Mouse (Mus musculus) heart, embryonic 12.5 days (tissue): ENCODE measurements around the gene Jam2. TPM values are rescaled to one million over a fixed set of nuclear protein-coding genes. Genes with fewer than 3 reads are reported as not detected.
A peak's percentile ranks its signal among the peaks of the same experiment; 100 is the strongest.

ENCODE experiments used
- ATAC-seq: fragments of 200-750 bp; cut with Nextera tagmentation; 2 replicates; pipeline ENCODE4 v1.8.0; 2017; ENCODE audit warnings: moderate TSS enrichment, moderate library complexity; ENCODE audit not compliant: insufficient number of reproducible peaks, low FRiP score
- H3K27ac ChIP-seq: fragments of 300-500 bp; sonication (generic); 2 replicates; pipeline ENCODE4 v1.5.1; 2016; ENCODE audit warnings: mild to moderate bottlenecking, moderate library complexity; ENCODE audit not compliant: poor library complexity, severe bottlenecking
- H3K27me3 ChIP-seq: fragments of 300-500 bp; sonication (generic); replicated peaks from 2 replicates; pipeline ENCODE4 v1.6.1; 2016; ENCODE audit warnings: mild to moderate bottlenecking, moderate library complexity
- H3K36me3 ChIP-seq: fragments of 300-500 bp; sonication (generic); 2 replicates; pipeline ENCODE4 v1.6.1; 2016; ENCODE audit warnings: mild to moderate bottlenecking, moderate library complexity
- H3K4me1 ChIP-seq: fragments of 300-500 bp; sonication (generic); replicated peaks from 2 replicates; pipeline ENCODE4 v1.6.1; 2016; ENCODE audit warnings: mild to moderate bottlenecking
- H3K4me2 ChIP-seq: fragments of 300-500 bp; sonication (generic); 2 replicates; pipeline ENCODE4 v1.6.1; 2016; ENCODE audit warnings: mild to moderate bottlenecking, moderate library complexity
- H3K4me3 ChIP-seq: fragments of 300-500 bp; sonication (generic); 2 replicates; pipeline ENCODE4 v1.5.1; 2016; ENCODE audit warnings: mild to moderate bottlenecking
- H3K9ac ChIP-seq: fragments of 300-500 bp; sonication (generic); 2 replicates; pipeline ENCODE4 v1.6.1; 2016; ENCODE audit warnings: mild to moderate bottlenecking, moderate library complexity
- H3K9me3 ChIP-seq: fragments of 300-500 bp; sonication (generic); replicated peaks from 2 replicates; pipeline ENCODE4 v1.6.1; 2016; ENCODE audit warnings: mild to moderate bottlenecking, moderate library complexity
- WGBS: fragments of 180-500 bp; shearing (Covaris S2); methylation state at CpG from one replicate; pipeline ENCODE4 v1.1.7; 2016; 5-methylcytosine and 5-hydroxymethylcytosine counted together
- polyA plus RNA-seq: library from polyadenylated mRNA; unstranded; fragments of >200 nt; fragmentation: Nextera tagmentation; extraction: Ambion mirVana; gene quantifications from 2 replicates; pipeline ENCODE4 v1.2.1, GENCODE M21; 2016

The Jam2 gene
- polyA plus RNA-seq, 1 experiment from 2014 or later = 8.3 TPM

DNA sequence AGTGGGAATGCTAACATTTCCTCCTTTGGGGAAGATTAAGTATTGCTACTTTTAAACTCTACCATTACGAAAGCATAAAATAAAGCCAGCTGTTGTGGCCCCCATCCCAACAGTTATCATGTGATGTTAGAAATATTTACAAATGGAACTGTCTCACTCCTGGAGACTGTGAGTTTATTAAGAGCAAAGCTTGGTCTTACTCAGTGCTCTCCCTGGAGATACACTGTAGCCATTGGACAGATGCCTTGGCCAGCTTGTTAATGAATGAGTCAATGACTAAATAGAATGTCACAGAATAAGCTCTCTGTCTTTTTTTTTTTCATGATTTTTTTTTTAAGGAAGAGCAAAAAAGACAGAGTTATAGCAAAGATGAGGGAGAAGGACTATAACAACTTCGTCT, 2.5 kb upstream of the Jam2 start:
- H3K36me3 ChIP-seq = no peaks in the 10 kb centered on the region
- no peak overlapping the region for H3K4me3 ChIP-seq
- no peaks in the 10 kb centered on the region for H3K27me3 ChIP-seq
- ATAC-seq = no peak
- H3K4me2 ChIP-seq = no peak overlapping the region
- no peak overlapping the region for H3K27ac ChIP-seq
- no peaks in the 10 kb centered on the region for H3K4me1 ChIP-seq
- H3K9me3 ChIP-seq = no peaks in the 10 kb centered on the region
- no peak overlapping the region for H3K9ac ChIP-seq
- WGBS = 82% methylated on average over 2 of the region's 2 CpGs

GRCm38 (mm10) chr16:84772496-84773267, 1.2 kb upstream of the Jam2 start:
- Histone ChIP-seq H3K27me3 (no peaks in the 10 kb centered on the region), H3K4me1 (no peaks in the 10 kb centered on the region), H3K4me3 (peak overlapping the region; percentile 69; the same call in 1 of the 2 replicates), H3K36me3 (no peaks in the 10 kb centered on the region), H3K27ac (no peak overlapping the region), H3K9ac (no peak overlapping the region), H3K4me2 (peak overlapping the region; percentile 92), H3K9me3 (no peaks in the 10 kb centered on the region)
- no peak for ATAC-seq
- WGBS = 26% methylated on average over 8 of the region's 8 CpGs

GRCm38 (mm10) chr16:84773268-84773861, 558 bp upstream of the Jam2 start:
- WGBS = 4% methylated on average over 15 of the region's 15 CpGs
- Histone ChIP-seq H3K36me3 (no peaks in the 10 kb centered on the region), H3K4me1 (no peaks in the 10 kb centered on the region), H3K4me2 (peak overlapping the region; percentile 92), H3K9ac (peak overlapping the region; percentile 69), H3K27ac (no peak overlapping the region), H3K4me3 (peak overlapping the region; percentile 69), H3K27me3 (no peaks in the 10 kb centered on the region), H3K9me3 (no peaks in the 10 kb centered on the region)
- peak; percentile 4; the same call in 1 of the 2 replicates for ATAC-seq

DNA sequence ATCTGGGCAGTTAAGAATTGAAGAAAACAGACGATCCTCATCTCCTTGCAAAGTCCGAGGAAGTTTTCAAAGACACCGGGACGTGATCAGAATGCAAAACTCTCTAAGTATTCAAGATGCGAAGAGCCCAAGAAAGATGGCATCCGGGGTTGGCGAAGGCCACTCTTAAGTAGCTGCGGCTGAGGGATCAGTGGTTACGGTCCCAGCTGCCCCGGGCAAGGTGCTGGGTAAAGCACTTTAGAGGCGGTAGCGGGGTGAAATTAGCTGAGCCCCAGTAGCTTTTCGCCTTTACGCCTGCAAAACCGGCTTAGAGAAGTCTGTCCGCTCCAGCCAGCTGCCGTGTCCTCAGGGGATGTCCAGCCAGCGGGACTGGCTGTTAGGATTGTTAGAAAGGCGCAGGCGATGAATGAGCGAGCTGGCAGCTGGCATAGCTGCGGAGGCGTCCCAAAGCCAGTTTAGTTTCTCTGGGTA, 873 bp downstream of the Jam2 start:
- Histone ChIP-seq H3K9ac (peak overlapping the region; percentile 69), H3K4me3 (peak overlapping the region; percentile 69), H3K27me3 (no peaks in the 10 kb centered on the region), H3K36me3 (no peaks in the 10 kb centered on the region), H3K4me2 (peak overlapping the region; percentile 92), H3K9me3 (peaks cover 7% of the 10 kb centered on the region), H3K27ac (no peak overlapping the region), H3K4me1 (no peaks in the 10 kb centered on the region)
- no peak for ATAC-seq
- WGBS = under 1% methylated on average over 23 of the region's 23 CpGs

GRCm38 (mm10) chr16:84775356-84775755, 1.4 kb downstream of the Jam2 start:
- 35% methylated on average over 11 of the region's 11 CpGs for WGBS
- Histone ChIP-seq H3K4me2 (peak overlapping the region; percentile 92; the same call in 1 of the 2 replicates), H3K27me3 (no peaks in the 10 kb centered on the region), H3K36me3 (no peaks in the 10 kb centered on the region), H3K4me1 (no peaks in the 10 kb centered on the region), H3K4me3 (peak overlapping the region; percentile 69), H3K27ac (no peak overlapping the region), H3K9me3 (peaks cover 10% of the 10 kb centered on the region), H3K9ac (no peak overlapping the region)
- no peak for ATAC-seq

DNA sequence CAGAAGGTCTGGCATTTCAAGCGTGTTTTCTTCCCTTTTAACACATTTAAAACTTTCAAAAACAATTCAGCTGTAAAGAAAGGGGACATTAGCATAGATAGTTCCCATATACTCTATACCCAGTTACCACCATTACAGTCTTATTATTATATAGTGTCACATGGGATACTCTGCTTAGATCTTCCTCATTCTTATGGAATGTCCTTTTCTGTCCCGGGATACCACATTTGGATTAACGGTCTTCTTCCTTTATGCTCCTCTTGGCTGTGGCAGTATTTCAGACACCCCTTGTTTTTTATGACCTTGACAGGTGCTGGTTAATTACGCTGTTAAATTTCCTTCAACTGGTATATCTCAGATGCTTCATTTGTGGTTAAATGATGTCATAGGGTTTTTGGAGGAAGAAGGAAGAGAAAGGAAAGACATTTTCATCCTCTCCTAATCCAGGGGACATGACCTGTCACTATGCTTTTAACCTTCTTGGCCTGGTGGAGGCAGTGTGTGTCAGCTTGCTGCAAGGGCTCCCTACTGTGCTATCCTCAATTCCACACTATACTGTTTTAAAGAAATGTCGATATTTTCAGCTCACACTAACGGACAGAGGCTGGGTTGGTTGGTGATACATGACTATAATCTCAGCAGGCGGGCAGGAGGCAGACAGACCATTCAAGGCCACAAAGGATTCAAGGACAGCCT, 2.3 kb downstream of the Jam2 start:
- Histone ChIP-seq H3K4me1 (no peaks in the 10 kb centered on the region), H3K36me3 (no peaks in the 10 kb centered on the region), H3K27ac (no peak overlapping the region), H3K4me3 (no peak overlapping the region), H3K4me2 (no peak overlapping the region; the same call in 1 of the 2 replicates), H3K27me3 (no peaks in the 10 kb centered on the region), H3K9ac (no peak overlapping the region), H3K9me3 (peaks cover 10% of the 10 kb centered on the region)
- no peak for ATAC-seq
- WGBS = 60% methylated on average over 7 of the region's 7 CpGs

- H3K27me3 ChIP-seq = no peaks in the 10 kb centered on the region
- H3K27ac ChIP-seq = no peak overlapping the region
- no peak overlapping the region for H3K4me2 ChIP-seq
- H3K36me3 ChIP-seq = no peaks in the 10 kb centered on the region
- peaks cover 10% of the 10 kb centered on the region for H3K9me3 ChIP-seq
- WGBS = 72% methylated on average over 6 of the region's 6 CpGs
- no peak for ATAC-seq
- H3K4me3 ChIP-seq = no peak overlapping the region
- H3K4me1 ChIP-seq = no peaks in the 10 kb centered on the region
- no peak overlapping the region for H3K9ac ChIP-seq
These were observed 4.5 kb downstream of the Jam2 start for GRCm38 (mm10) chr16:84778431-84778830.

DNA sequence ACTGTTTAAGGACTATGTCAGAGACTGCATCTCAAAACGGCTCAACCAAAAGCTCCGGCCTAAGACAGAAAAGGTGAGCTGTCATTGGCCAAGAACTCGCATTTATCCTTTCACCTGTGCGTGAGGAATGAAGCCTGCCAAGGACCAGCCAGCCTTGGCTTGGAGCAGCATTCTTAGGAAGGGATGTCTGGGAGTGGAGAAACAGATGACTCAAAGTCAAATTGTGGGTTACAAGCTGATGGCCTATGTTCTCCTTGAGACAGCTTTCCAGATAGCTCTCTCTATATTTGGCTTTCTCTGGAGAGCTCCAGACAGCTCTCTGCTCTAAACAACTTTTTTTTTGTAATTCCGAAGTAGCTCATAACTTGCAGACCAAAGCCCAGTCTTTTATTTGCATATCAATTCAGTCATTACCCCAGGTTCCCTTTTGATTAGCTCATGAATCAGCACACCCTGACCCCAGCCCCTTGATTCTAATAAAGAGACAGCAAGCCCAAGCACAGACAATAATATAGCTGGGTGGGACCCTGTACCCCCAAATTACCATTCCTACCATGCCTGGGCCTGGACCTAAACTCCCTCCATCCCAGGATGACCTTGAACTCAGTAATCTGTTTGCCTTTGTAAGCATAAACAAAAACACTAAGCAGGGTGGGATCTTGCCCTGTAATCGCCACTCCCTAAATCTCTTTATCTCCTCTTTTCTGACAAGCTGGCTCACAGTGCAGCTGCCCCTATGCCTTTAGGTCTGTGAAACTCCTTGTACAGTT, 5.1 kb downstream of the Jam2 start:
- Histone ChIP-seq H3K27ac (no peak overlapping the region), H3K36me3 (no peaks in the 10 kb centered on the region), H3K9ac (no peak overlapping the region), H3K9me3 (peaks cover 10% of the 10 kb centered on the region), H3K27me3 (no peaks in the 10 kb centered on the region), H3K4me2 (no peak overlapping the region), H3K4me1 (no peaks in the 10 kb centered on the region), H3K4me3 (no peak overlapping the region)
- 68% methylated on average over 6 of the region's 6 CpGs for WGBS
- ATAC-seq = no peak

DNA sequence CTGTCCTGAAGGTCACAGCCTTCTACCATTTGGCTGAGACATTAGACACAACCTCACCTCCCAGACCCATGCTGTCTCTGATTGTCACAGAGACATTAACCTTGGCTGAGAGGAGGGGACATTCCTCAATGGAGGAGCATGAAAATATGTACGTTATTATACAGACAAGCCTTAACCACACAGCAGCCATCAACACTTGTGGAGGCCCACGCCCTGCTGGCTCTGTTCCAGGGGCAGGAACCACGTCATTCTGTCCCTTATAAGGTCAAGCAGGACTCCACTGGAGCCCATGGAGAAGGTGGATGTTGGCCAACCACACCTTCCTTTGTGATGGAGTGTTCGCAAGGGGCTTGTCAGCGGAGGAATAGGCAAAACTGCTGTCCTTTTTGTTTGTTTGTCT, 5.8 kb downstream of the Jam2 start:
- Histone ChIP-seq H3K36me3 (no peaks in the 10 kb centered on the region), H3K9ac (no peak overlapping the region), H3K4me1 (no peaks in the 10 kb centered on the region), H3K27ac (no peak overlapping the region), H3K4me2 (no peak overlapping the region), H3K4me3 (no peak overlapping the region), H3K9me3 (peaks cover 10% of the 10 kb centered on the region), H3K27me3 (no peaks in the 10 kb centered on the region)
- no peak for ATAC-seq
- WGBS = 72% methylated on average over 5 of the region's 5 CpGs

DNA sequence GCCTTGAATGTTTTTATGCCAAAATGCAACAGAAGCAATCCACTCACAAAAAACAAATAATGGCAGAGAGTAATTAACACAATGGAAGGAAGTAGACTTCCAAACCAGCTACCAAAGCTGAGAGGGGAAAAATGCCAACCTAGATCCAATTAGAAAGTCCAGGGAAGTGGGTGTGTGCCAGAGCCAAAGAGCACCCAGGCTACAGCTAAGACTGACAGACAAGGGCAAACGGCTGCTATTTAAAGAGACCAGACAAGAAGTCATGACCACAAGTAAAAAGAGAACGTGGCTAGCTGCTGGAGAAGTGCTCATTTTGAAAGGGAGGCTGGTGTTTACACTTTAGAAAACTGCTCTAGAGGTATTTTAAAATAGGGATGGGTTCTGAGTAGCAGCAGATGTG, 9.4 kb downstream of the Jam2 start:
- Histone ChIP-seq H3K4me1 (no peaks in the 10 kb centered on the region), H3K4me2 (no peak overlapping the region), H3K27me3 (no peaks in the 10 kb centered on the region), H3K9ac (no peak overlapping the region), H3K27ac (no peak overlapping the region), H3K4me3 (no peak overlapping the region), H3K36me3 (no peaks in the 10 kb centered on the region), H3K9me3 (peaks cover 10% of the 10 kb centered on the region)
- 29% methylated on average over 2 of the region's 2 CpGs for WGBS
- ATAC-seq = no peak

DNA sequence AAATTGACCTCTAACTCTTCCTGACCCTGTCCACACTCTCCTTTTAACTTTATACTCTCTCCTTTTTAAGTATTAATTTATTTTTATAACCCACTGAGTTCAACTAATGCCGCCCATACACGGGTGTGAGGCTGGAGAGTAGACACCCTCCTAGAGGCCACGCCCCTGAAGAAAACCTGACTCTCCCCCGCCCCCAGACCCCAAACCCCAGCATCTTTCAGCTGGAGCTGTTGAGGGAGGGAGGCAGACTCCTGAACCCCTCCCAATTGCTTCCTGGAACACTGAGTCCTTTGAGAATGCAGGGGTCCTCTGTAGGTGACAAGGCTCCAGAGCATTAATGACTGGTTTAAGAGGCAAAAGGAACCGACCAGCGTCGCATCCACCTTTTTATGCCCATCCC, 11.0 kb downstream of the Jam2 start:
- H3K36me3 ChIP-seq = no peaks in the 10 kb centered on the region
- no peak overlapping the region for H3K4me3 ChIP-seq
- no peaks in the 10 kb centered on the region for H3K4me1 ChIP-seq
- 34% methylated on average over 7 of the region's 7 CpGs for WGBS
- H3K27ac ChIP-seq = no peak overlapping the region
- H3K27me3 ChIP-seq = no peaks in the 10 kb centered on the region
- no peak overlapping the region for H3K9ac ChIP-seq
- H3K9me3 ChIP-seq = 0 out of 2 replicates have a peak, but pooled peaks cover 1% of the 10 kb centered on the region
- H3K4me2 ChIP-seq = no peak overlapping the region
- no peak for ATAC-seq
